In genomic region chr3:145140236-145140635, GRCm38 (mm10) we compare ENCODE assay signal across 30 mouse cellular contexts. TPM values are rescaled to one million over a fixed set of nuclear protein-coding genes. Genes with fewer than 3 reads are reported as not detected.
"Had no signal": no experiment of that assay in that cellular context is flagged by ENCODE, and none has a peak within 500 bp of the region (broad histone marks: within the 10 kb centered on the region; RNA-seq: fewer than 3 reads in every experiment).

No protein-coding gene starts in this region.

- DNase-seq: forebrain, postnatal 0 days; gastrocnemius, postnatal 14 days; gastrocnemius, postnatal 36 days; heart, adult 11 months; heart, postnatal 10 days; heart, postnatal 4 days; kidney, adult 18-20 months; kidney, adult 8-10 months; kidney, postnatal 25 days; kidney, postnatal 4 days; layer of hippocampus, postnatal 36 days; left cerebral cortex, postnatal 4 days had no signal

- H3K9ac ChIP-seq: forebrain, postnatal 0 days; heart, embryonic 12.5 days; hindbrain, embryonic 12.5 days; hindbrain, embryonic 14.5 days; limb, embryonic 13.5 days; limb, embryonic 15.5 days; liver, embryonic 12.5 days; liver, embryonic 14.5 days had no signal

- H3K4me2 ChIP-seq: heart, embryonic 12.5 days; hindbrain, embryonic 12.5 days; hindbrain, embryonic 14.5 days; limb, embryonic 13.5 days; limb, embryonic 15.5 days; liver, embryonic 12.5 days had no signal

- ATAC-seq: forebrain, postnatal 0 days; hindbrain, embryonic 16.5 days; inflammation-experienced regulatory T-cells, adult 6 months; intestine, postnatal 0 days; liver, embryonic 12.5 days had no signal

- H3K4me1 ChIP-seq: heart, embryonic 10.5 days; heart, embryonic 12.5 days; hindbrain, embryonic 10.5 days; hindbrain, embryonic 12.5 days; limb, embryonic 13.5 days; limb, embryonic 15.5 days; liver, embryonic 12.5 days had no signal

- H3K27me3 ChIP-seq: heart, embryonic 12.5 days; hindbrain, embryonic 12.5 days; limb, embryonic 13.5 days; limb, embryonic 15.5 days; liver, embryonic 12.5 days had no signal

- H3K36me3 ChIP-seq: limb, embryonic 15.5 days had no signal

- H3K4me3 ChIP-seq: heart, embryonic 10.5 days; heart, embryonic 12.5 days; hindbrain, embryonic 10.5 days; hindbrain, embryonic 12.5 days; layer of hippocampus, adult 2 months; limb, embryonic 13.5 days; limb, embryonic 15.5 days; liver, embryonic 12.5 days had no signal

- H3K9me3 ChIP-seq: heart, embryonic 10.5 days; heart, embryonic 12.5 days; hindbrain, embryonic 10.5 days; hindbrain, embryonic 12.5 days; limb, embryonic 13.5 days; limb, embryonic 15.5 days; liver, embryonic 12.5 days had no signal

- H3K27ac ChIP-seq: heart, embryonic 10.5 days; hindbrain, embryonic 10.5 days; hindbrain, embryonic 12.5 days; hindbrain, embryonic 14.5 days; kidney, postnatal 0 days; layer of hippocampus, adult 2 months; limb, embryonic 13.5 days; limb, embryonic 15.5 days; liver, embryonic 12.5 days; liver, embryonic 14.5 days had no signal

RNA-seq across cellular contexts. Expression of gene Clca2, which starts 41.0 kb away (rescaled TPM):
- total RNA-seq: forebrain, postnatal 0 days; layer of hippocampus, adult 2 months; layer of hippocampus, postnatal 36 days; left cerebral cortex, adult 18-20 months; left cerebral cortex, adult 8-10 months; left cerebral cortex, postnatal 25 days; left cerebral cortex, postnatal 4 days; liver, adult 2 months had no signal
- polyA plus RNA-seq: forebrain, postnatal 0 days; hindbrain, embryonic 16.5 days; inflammation-experienced regulatory T-cells, adult 6 months; liver, adult 2 months; liver, embryonic 12.5 days; liver, embryonic 14.5 days had no signal
